Mouse (Mus musculus): Measurements from ENCODE around the gene Akap12. TPM values are rescaled to one million over a fixed set of nuclear protein-coding genes. Genes with fewer than 3 reads are reported as not detected.

Akap12 gene
- polyA plus RNA-seq, 1 experiment from 2014 or later = 32.5 TPM

GRCm38 (mm10) chr10:4372011-4372410, 105.8 kb downstream of the Akap12 start:
- no peak overlapping the region for H3K4me2 ChIP-seq (ENCODE audit: low read depth, low read length)
- ATAC-seq = peak; percentile 22; the same call in 1 of the 2 replicates
- H3K9me3 ChIP-seq (ENCODE audit: control insufficient read depth, low read length) = no peaks in the 10 kb centered on the region
- peaks cover 10% of the 10 kb centered on the region for H3K36me3 ChIP-seq (ENCODE audit: control insufficient read depth, insufficient read depth, low read length)
- no peak overlapping the region for H3K4me3 ChIP-seq (ENCODE audit: low read length)
- no peaks in the 10 kb centered on the region for H3K27me3 ChIP-seq (replicated peaks; ENCODE audit: control insufficient read depth, insufficient read depth, low read length)
- H3K4me1 ChIP-seq (ENCODE audit: control insufficient read depth, insufficient read depth, low read length) = peaks cover 3% of the 10 kb centered on the region; the same call in 1 of the 2 replicates
- H3K27ac ChIP-seq (ENCODE audit: low read length) = no peak overlapping the region
- no peak overlapping the region for H3K9ac ChIP-seq (ENCODE audit: low read depth, low read length)
- WGBS = 47% methylated on average over 5 of the region's 5 CpGs

GRCm38 (mm10) chr10:4373558-4373957, 107.4 kb downstream of the Akap12 start:
- no peak overlapping the region for H3K27ac ChIP-seq (ENCODE audit: low read length)
- WGBS = 88% methylated on average over 4 of the region's 4 CpGs
- no peaks in the 10 kb centered on the region for H3K27me3 ChIP-seq (replicated peaks; ENCODE audit: control insufficient read depth, insufficient read depth, low read length)
- no peak for ATAC-seq
- H3K4me2 ChIP-seq (ENCODE audit: low read depth, low read length) = no peak overlapping the region
- H3K4me3 ChIP-seq (ENCODE audit: low read length) = no peak overlapping the region
- peaks cover 3% of the 10 kb centered on the region; the same call in 1 of the 2 replicates for H3K4me1 ChIP-seq (ENCODE audit: control insufficient read depth, insufficient read depth, low read length)
- H3K9ac ChIP-seq (ENCODE audit: low read depth, low read length) = no peak overlapping the region
- no peaks in the 10 kb centered on the region for H3K9me3 ChIP-seq (ENCODE audit: control insufficient read depth, low read length)
- peaks cover 7% of the 10 kb centered on the region for H3K36me3 ChIP-seq (ENCODE audit: control insufficient read depth, insufficient read depth, low read length)

GRCm38 (mm10) chr10:4374239-4374638, 108.1 kb downstream of the Akap12 start:
- 88% methylated on average over 7 of the region's 7 CpGs for WGBS
- peaks cover 3% of the 10 kb centered on the region; the same call in 1 of the 2 replicates for H3K4me1 ChIP-seq (ENCODE audit: control insufficient read depth, insufficient read depth, low read length)
- ATAC-seq = no peak

GRCm38 (mm10) chr10:4374734-4375133, 108.6 kb downstream of the Akap12 start:
- H3K9ac ChIP-seq (ENCODE audit: low read depth, low read length) = no peak overlapping the region
- 85% methylated on average over 4 of the region's 4 CpGs for WGBS
- H3K4me3 ChIP-seq (ENCODE audit: low read length) = no peak overlapping the region
- peaks cover 3% of the 10 kb centered on the region; the same call in 1 of the 2 replicates for H3K4me1 ChIP-seq (ENCODE audit: control insufficient read depth, insufficient read depth, low read length)
- no peaks in the 10 kb centered on the region for H3K27me3 ChIP-seq (replicated peaks; ENCODE audit: control insufficient read depth, insufficient read depth, low read length)
- no peak overlapping the region for H3K27ac ChIP-seq (ENCODE audit: low read length)
- no peak overlapping the region for H3K4me2 ChIP-seq (ENCODE audit: low read depth, low read length)
- H3K9me3 ChIP-seq (ENCODE audit: control insufficient read depth, low read length) = no peaks in the 10 kb centered on the region
- peaks cover 4% of the 10 kb centered on the region; the same call in 1 of the 2 replicates for H3K36me3 ChIP-seq (ENCODE audit: control insufficient read depth, insufficient read depth, low read length)
- ATAC-seq = no peak

More at GRCm38 (mm10) chr10:4374239-4374638, 108.1 kb downstream of the Akap12 start:
- H3K27ac ChIP-seq (ENCODE audit: low read length) = no peak overlapping the region
- H3K9ac ChIP-seq (ENCODE audit: low read depth, low read length) = no peak overlapping the region
- no peaks in the 10 kb centered on the region for H3K9me3 ChIP-seq (ENCODE audit: control insufficient read depth, low read length)
- H3K36me3 ChIP-seq (ENCODE audit: control insufficient read depth, insufficient read depth, low read length) = peaks cover 4% of the 10 kb centered on the region; the same call in 1 of the 2 replicates
- no peak overlapping the region for H3K4me2 ChIP-seq (ENCODE audit: low read depth, low read length)
- no peak overlapping the region for H3K4me3 ChIP-seq (ENCODE audit: low read length)
- H3K27me3 ChIP-seq (replicated peaks; ENCODE audit: control insufficient read depth, insufficient read depth, low read length) = no peaks in the 10 kb centered on the region

GRCm38 (mm10) chr10:4375267-4375666, 109.1 kb downstream of the Akap12 start:
- Histone ChIP-seq H3K27ac (ENCODE audit: low read length) (no peak overlapping the region), H3K9ac (ENCODE audit: low read depth, low read length) (no peak overlapping the region)
- WGBS = 70% methylated on average over 7 of the region's 7 CpGs

GRCm38 (mm10) chr10:4376461-4376860, 110.3 kb downstream of the Akap12 start:
- WGBS = 50% methylated on average over 7 of the region's 7 CpGs
- Histone ChIP-seq H3K27ac (ENCODE audit: low read length) (peak overlapping the region; percentile 52), H3K4me2 (ENCODE audit: low read depth, low read length) (no peak overlapping the region), H3K4me3 (ENCODE audit: low read length) (no peak overlapping the region), H3K9me3 (ENCODE audit: control insufficient read depth, low read length) (no peaks in the 10 kb centered on the region), H3K9ac (ENCODE audit: low read depth, low read length) (no peak overlapping the region), H3K27me3 (replicated peaks; ENCODE audit: control insufficient read depth, insufficient read depth, low read length) (no peaks in the 10 kb centered on the region), H3K36me3 (ENCODE audit: control insufficient read depth, insufficient read depth, low read length) (peaks cover 4% of the 10 kb centered on the region; the same call in 1 of the 2 replicates), H3K4me1 (ENCODE audit: control insufficient read depth, insufficient read depth, low read length) (peaks cover 7% of the 10 kb centered on the region)
- peak; percentile 79 for ATAC-seq

More at GRCm38 (mm10) chr10:4375267-4375666, 109.1 kb downstream of the Akap12 start:
- no peaks in the 10 kb centered on the region for H3K9me3 ChIP-seq (ENCODE audit: control insufficient read depth, low read length)
- H3K4me3 ChIP-seq (ENCODE audit: low read length) = no peak overlapping the region
- H3K4me1 ChIP-seq (ENCODE audit: control insufficient read depth, insufficient read depth, low read length) = peaks cover 3% of the 10 kb centered on the region; the same call in 1 of the 2 replicates
- H3K36me3 ChIP-seq (ENCODE audit: control insufficient read depth, insufficient read depth, low read length) = peaks cover 4% of the 10 kb centered on the region; the same call in 1 of the 2 replicates
- no peaks in the 10 kb centered on the region for H3K27me3 ChIP-seq (replicated peaks; ENCODE audit: control insufficient read depth, insufficient read depth, low read length)
- H3K4me2 ChIP-seq (ENCODE audit: low read depth, low read length) = no peak overlapping the region
- no peak for ATAC-seq

GRCm38 (mm10) chr10:4376931-4377330, 110.8 kb downstream of the Akap12 start:
- ATAC-seq = no peak
- Histone ChIP-seq H3K4me3 (ENCODE audit: low read length) (no peak overlapping the region), H3K4me2 (ENCODE audit: low read depth, low read length) (no peak overlapping the region), H3K9me3 (ENCODE audit: control insufficient read depth, low read length) (no peaks in the 10 kb centered on the region), H3K27ac (ENCODE audit: low read length) (peak overlapping the region; percentile 52), H3K9ac (ENCODE audit: low read depth, low read length) (no peak overlapping the region), H3K4me1 (ENCODE audit: control insufficient read depth, insufficient read depth, low read length) (peaks cover 7% of the 10 kb centered on the region), H3K36me3 (ENCODE audit: control insufficient read depth, insufficient read depth, low read length) (peaks cover 4% of the 10 kb centered on the region; the same call in 1 of the 2 replicates), H3K27me3 (replicated peaks; ENCODE audit: control insufficient read depth, insufficient read depth, low read length) (no peaks in the 10 kb centered on the region)
- WGBS = 69% methylated on average over 7 of the region's 7 CpGs

GRCm38 (mm10) chr10:4380748-4381147, 114.6 kb downstream of the Akap12 start:
- H3K27ac ChIP-seq (ENCODE audit: low read length) = no peak overlapping the region
- no peak for ATAC-seq
- no peaks in the 10 kb centered on the region for H3K9me3 ChIP-seq (ENCODE audit: control insufficient read depth, low read length)
- no peak overlapping the region for H3K4me2 ChIP-seq (ENCODE audit: low read depth, low read length)
- no peaks in the 10 kb centered on the region for H3K36me3 ChIP-seq (ENCODE audit: control insufficient read depth, insufficient read depth, low read length)
- WGBS = 79% methylated on average over 5 of the region's 5 CpGs
- peaks cover 16% of the 10 kb centered on the region for H3K4me1 ChIP-seq (ENCODE audit: control insufficient read depth, insufficient read depth, low read length)
- H3K4me3 ChIP-seq (ENCODE audit: low read length) = no peak overlapping the region
- no peaks in the 10 kb centered on the region for H3K27me3 ChIP-seq (replicated peaks; ENCODE audit: control insufficient read depth, insufficient read depth, low read length)
- H3K9ac ChIP-seq (ENCODE audit: low read depth, low read length) = no peak overlapping the region

GRCm38 (mm10) chr10:4384244-4384643, 118.1 kb downstream of the Akap12 start:
- H3K36me3 ChIP-seq (ENCODE audit: control insufficient read depth, insufficient read depth, low read length) = no peaks in the 10 kb centered on the region
- no peak overlapping the region for H3K9ac ChIP-seq (ENCODE audit: low read depth, low read length)
- H3K4me3 ChIP-seq (ENCODE audit: low read length) = no peak overlapping the region
- 90% methylated on average over 7 of the region's 7 CpGs for WGBS
- H3K4me1 ChIP-seq (ENCODE audit: control insufficient read depth, insufficient read depth, low read length) = peaks cover 17% of the 10 kb centered on the region
- no peak overlapping the region for H3K4me2 ChIP-seq (ENCODE audit: low read depth, low read length)
- no peaks in the 10 kb centered on the region for H3K27me3 ChIP-seq (replicated peaks; ENCODE audit: control insufficient read depth, insufficient read depth, low read length)
- no peak for ATAC-seq
- no peaks in the 10 kb centered on the region for H3K9me3 ChIP-seq (ENCODE audit: control insufficient read depth, low read length)
- no peak overlapping the region for H3K27ac ChIP-seq (ENCODE audit: low read length)
